Mouse (Mus musculus) heart, embryonic 12.5 days (tissue): ENCODE measurements around the gene Rad50. TPM values are rescaled to one million over a fixed set of nuclear protein-coding genes. Genes with fewer than 3 reads are reported as not detected.

Experiments used
- ATAC-seq: fragments of 200-750 bp; cut with Nextera tagmentation; 2 replicates; pipeline ENCODE4 v1.8.0; 2017; ENCODE audit warnings: moderate TSS enrichment, moderate library complexity; ENCODE audit not compliant: insufficient number of reproducible peaks, low FRiP score
- H3K27ac ChIP-seq: fragments of 300-500 bp; sonication (generic); 2 replicates; pipeline ENCODE4 v1.5.1; 2016; ENCODE audit warnings: mild to moderate bottlenecking, moderate library complexity; ENCODE audit not compliant: poor library complexity, severe bottlenecking
- H3K27me3 ChIP-seq: fragments of 300-500 bp; sonication (generic); replicated peaks from 2 replicates; pipeline ENCODE4 v1.6.1; 2016; ENCODE audit warnings: mild to moderate bottlenecking, moderate library complexity
- H3K36me3 ChIP-seq: fragments of 300-500 bp; sonication (generic); 2 replicates; pipeline ENCODE4 v1.6.1; 2016; ENCODE audit warnings: mild to moderate bottlenecking, moderate library complexity
- H3K4me1 ChIP-seq: fragments of 300-500 bp; sonication (generic); replicated peaks from 2 replicates; pipeline ENCODE4 v1.6.1; 2016; ENCODE audit warnings: mild to moderate bottlenecking
- H3K4me2 ChIP-seq: fragments of 300-500 bp; sonication (generic); 2 replicates; pipeline ENCODE4 v1.6.1; 2016; ENCODE audit warnings: mild to moderate bottlenecking, moderate library complexity
- H3K4me3 ChIP-seq: fragments of 300-500 bp; sonication (generic); 2 replicates; pipeline ENCODE4 v1.5.1; 2016; ENCODE audit warnings: mild to moderate bottlenecking
- H3K9ac ChIP-seq: fragments of 300-500 bp; sonication (generic); 2 replicates; pipeline ENCODE4 v1.6.1; 2016; ENCODE audit warnings: mild to moderate bottlenecking, moderate library complexity
- H3K9me3 ChIP-seq: fragments of 300-500 bp; sonication (generic); replicated peaks from 2 replicates; pipeline ENCODE4 v1.6.1; 2016; ENCODE audit warnings: mild to moderate bottlenecking, moderate library complexity
- WGBS: fragments of 180-500 bp; shearing (Covaris S2); methylation state at CpG from one replicate; pipeline ENCODE4 v1.1.7; 2016; 5-methylcytosine and 5-hydroxymethylcytosine counted together
- polyA plus RNA-seq: library from polyadenylated mRNA; unstranded; fragments of >200 nt; fragmentation: Nextera tagmentation; extraction: Ambion mirVana; gene quantifications from 2 replicates; pipeline ENCODE4 v1.2.1, GENCODE M21; 2016

The Rad50 gene
- polyA plus RNA-seq, 1 experiment from 2014 or later, result 24.0 TPM

DNA sequence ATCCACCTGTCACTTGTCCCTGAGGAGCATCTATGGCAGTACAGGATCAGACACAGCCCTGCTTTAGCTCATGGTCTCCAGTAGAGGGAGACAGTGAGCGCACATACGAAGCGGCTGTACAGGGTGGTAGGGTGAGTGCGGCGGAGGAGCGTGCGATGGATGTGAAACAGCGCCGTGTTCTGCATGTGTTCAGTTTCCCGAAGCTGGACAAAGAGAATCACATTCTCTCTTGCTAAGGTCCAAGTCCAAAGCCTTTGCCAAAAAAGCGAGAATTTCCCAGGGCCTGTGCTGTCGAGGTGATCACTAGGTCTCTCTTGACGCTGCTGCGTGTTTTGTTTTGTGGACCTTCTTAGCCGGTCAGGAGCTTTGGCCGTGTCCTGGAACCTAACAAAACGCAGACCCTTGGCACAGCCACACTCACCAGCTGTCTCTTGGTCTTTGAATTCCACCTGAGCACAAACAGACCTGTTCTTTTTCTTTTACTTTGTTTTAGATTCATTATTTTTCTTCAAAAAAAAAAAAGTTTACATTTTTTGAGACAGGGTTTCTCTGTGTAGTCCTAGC, 28.6 kb upstream of the Rad50 start:
- H3K36me3 ChIP-seq, result no peaks in the 10 kb centered on the region
- H3K4me3 ChIP-seq, result 0 out of 2 replicates have a peak overlapping the region, but pooled peaks have one; percentile 14
- H3K27ac ChIP-seq, result no peak overlapping the region
- H3K4me1 ChIP-seq, result no peaks in the 10 kb centered on the region
- ATAC-seq, result peak; percentile 61; the same call in 1 of the 2 replicates
- 31% methylated on average over 17 of the region's 17 CpGs for WGBS
- peak overlapping the region; percentile 59 for H3K4me2 ChIP-seq
- H3K9me3 ChIP-seq, result no peaks in the 10 kb centered on the region
- H3K9ac ChIP-seq, result no peak overlapping the region
- H3K27me3 ChIP-seq, result no peaks in the 10 kb centered on the region

DNA sequence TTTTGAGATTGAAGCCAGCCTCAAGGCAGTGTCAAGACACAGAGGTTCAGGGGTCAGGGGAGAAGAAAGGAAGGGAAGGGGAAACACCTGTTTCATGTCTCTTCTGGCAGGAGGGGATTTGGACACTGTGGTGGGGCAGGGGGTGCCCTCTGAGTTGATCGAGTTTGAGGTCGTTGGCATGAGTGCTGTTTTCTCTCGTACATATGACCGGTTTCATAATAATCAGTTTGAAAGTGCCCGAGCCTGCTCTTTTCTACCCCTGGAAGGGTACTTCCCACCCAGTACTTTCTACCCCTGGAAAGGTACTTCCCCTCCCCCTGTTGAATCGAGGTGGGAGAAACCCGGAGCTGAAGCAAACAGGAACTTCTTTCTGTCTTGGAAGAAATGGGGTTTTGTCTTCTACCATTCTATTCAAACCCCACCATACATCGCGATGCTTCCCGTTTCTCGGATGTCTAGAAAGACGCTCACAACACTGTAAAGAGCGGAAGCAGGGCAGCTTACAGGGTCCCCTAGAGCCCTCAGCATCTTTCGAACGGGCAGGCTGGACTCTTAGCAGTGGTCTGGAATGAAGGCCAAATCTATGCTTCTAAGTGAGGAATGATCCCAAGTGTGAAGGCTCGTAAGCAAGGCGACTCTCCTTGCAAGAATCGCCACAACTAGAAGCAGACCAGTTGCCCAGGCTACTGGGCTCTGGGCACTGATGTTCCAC, 28.0 kb upstream of the Rad50 start:
- no peaks in the 10 kb centered on the region for H3K4me1 ChIP-seq
- WGBS, result 74% methylated on average over 18 of the region's 18 CpGs
- no peaks in the 10 kb centered on the region for H3K9me3 ChIP-seq
- H3K27ac ChIP-seq, result no peak overlapping the region
- H3K4me2 ChIP-seq, result peak overlapping the region; percentile 59; the same call in 1 of the 2 replicates
- no peak overlapping the region for H3K9ac ChIP-seq
- no peak overlapping the region for H3K4me3 ChIP-seq
- ATAC-seq, result no peak
- H3K36me3 ChIP-seq, result no peaks in the 10 kb centered on the region
- H3K27me3 ChIP-seq, result no peaks in the 10 kb centered on the region

DNA sequence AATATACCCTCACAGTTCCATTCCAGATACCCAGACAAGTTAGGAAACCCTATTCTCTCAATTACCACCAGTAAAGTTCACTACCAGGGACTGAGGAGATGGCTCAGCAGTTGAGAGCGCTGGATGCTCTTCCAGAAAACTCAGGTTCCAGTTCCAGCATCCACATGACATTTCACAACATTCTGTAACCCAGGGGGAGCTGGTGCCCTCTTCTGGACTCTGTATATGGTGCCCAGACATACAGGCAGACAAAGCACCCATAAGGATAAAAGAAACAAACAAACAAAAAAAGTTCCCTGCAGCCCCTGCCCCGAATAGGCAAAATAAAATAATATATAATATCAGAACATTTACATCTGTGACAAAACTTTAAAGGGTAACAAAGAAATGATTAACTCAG, 27.3 kb upstream of the Rad50 start:
- Histone ChIP-seq H3K27me3 (no peaks in the 10 kb centered on the region), H3K4me2 (no peak overlapping the region), H3K27ac (no peak overlapping the region), H3K4me1 (no peaks in the 10 kb centered on the region), H3K36me3 (no peaks in the 10 kb centered on the region), H3K9ac (no peak overlapping the region), H3K4me3 (no peak overlapping the region), H3K9me3 (no peaks in the 10 kb centered on the region)
- ATAC-seq, result no peak
- WGBS, result 75% methylated on average over 2 of the region's 2 CpGs

DNA sequence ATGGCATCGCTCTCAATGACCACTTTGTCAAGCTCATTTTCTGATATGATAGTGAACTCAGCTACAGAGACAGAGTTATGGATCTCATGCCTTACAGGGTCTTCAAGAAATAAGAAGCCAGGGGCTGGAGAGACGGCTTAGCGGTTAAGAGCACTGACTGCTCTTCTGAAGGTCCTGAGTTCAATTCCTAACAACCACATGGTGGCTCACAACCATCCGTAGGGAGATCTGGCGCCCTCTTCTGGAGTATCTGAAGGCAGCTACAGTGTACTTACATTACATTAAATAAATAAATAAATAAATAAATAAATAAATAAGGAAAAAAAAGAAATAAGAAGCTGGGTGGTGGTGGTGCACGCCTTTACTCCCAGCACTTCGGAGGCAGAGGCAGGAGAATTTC, 26.7 kb upstream of the Rad50 start:
- no peaks in the 10 kb centered on the region for H3K4me1 ChIP-seq
- no peak for ATAC-seq
- 79% methylated on average over 7 of the region's 7 CpGs for WGBS

GRCm38 (mm10) chr11:53732244-53732643, 25.1 kb upstream of the Rad50 start:
- 85% methylated on average over 8 of the region's 8 CpGs for WGBS
- ATAC-seq, result no peak

More for the DNA sequence above, 26.7 kb upstream of the Rad50 start:
- Histone ChIP-seq H3K27ac (no peak overlapping the region), H3K4me2 (no peak overlapping the region), H3K27me3 (no peaks in the 10 kb centered on the region), H3K9me3 (no peaks in the 10 kb centered on the region), H3K36me3 (no peaks in the 10 kb centered on the region), H3K9ac (no peak overlapping the region), H3K4me3 (no peak overlapping the region)

GRCm38 (mm10) chr11:53731457-53731856, 24.3 kb upstream of the Rad50 start:
- H3K9ac ChIP-seq, result no peak overlapping the region
- WGBS, result 90% methylated on average over 7 of the region's 7 CpGs
- H3K4me2 ChIP-seq, result no peak overlapping the region
- no peak overlapping the region for H3K27ac ChIP-seq
- no peak for ATAC-seq
- no peaks in the 10 kb centered on the region for H3K27me3 ChIP-seq
- H3K4me1 ChIP-seq, result no peaks in the 10 kb centered on the region
- H3K4me3 ChIP-seq, result no peak overlapping the region
- H3K36me3 ChIP-seq, result no peaks in the 10 kb centered on the region
- no peaks in the 10 kb centered on the region for H3K9me3 ChIP-seq

More at GRCm38 (mm10) chr11:53732244-53732643, 25.1 kb upstream of the Rad50 start:
- no peaks in the 10 kb centered on the region for H3K9me3 ChIP-seq
- H3K4me2 ChIP-seq, result no peak overlapping the region
- no peak overlapping the region for H3K4me3 ChIP-seq
- no peaks in the 10 kb centered on the region for H3K36me3 ChIP-seq
- H3K9ac ChIP-seq, result no peak overlapping the region
- no peak overlapping the region for H3K27ac ChIP-seq
- no peaks in the 10 kb centered on the region for H3K27me3 ChIP-seq
- H3K4me1 ChIP-seq, result no peaks in the 10 kb centered on the region

DNA sequence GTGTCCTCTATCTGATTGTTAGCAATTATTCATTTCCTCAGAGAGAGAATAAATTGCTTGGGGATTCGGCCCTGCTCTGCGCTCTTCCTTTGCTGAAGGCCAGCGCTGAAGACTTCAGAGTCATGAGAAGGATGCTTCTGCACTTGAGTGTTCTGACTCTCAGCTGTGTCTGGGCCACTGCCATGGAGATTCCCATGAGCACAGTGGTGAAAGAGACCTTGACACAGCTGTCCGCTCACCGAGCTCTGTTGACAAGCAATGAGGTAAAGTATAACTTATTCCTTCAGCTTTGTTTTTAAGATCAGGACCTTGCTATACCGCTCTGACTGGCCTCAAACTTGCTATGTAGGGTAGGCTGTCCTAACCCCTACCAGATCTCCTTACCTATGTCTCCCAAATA, 13.6 kb upstream of the Rad50 start, which contains the start of gene Il5:
Gene Il5, plus strand, starts transcription at position 80 of the 400 bp plus-strand sequence.
- Histone ChIP-seq H3K36me3 (no peaks in the 10 kb centered on the region), H3K9ac (no peak within 1 kb of the TSS), H3K4me1 (no peaks in the 10 kb centered on the region), H3K27ac (no peak within 1 kb of the TSS), H3K4me2 (no peak within 1 kb of the TSS), H3K9me3 (no peaks in the 10 kb centered on the region), H3K4me3 (no peak within 1 kb of the TSS), H3K27me3 (0 out of 2 replicates have a peak, but pooled peaks cover 5% of the 10 kb centered on the region)
- ATAC-seq, result no peak
- WGBS, result 77% methylated on average over 6 of the region's 6 CpGs

GRCm38 (mm10) chr11:53719701-53720100, 12.6 kb upstream of the Rad50 start:
- H3K9ac ChIP-seq, result no peak overlapping the region
- ATAC-seq, result no peak
- H3K4me2 ChIP-seq, result no peak overlapping the region
- no peaks in the 10 kb centered on the region for H3K4me1 ChIP-seq
- H3K9me3 ChIP-seq, result no peaks in the 10 kb centered on the region
- 77% methylated on average over 1 of the region's 1 CpGs for whole genome bisulfite sequencing
- no peak overlapping the region for H3K27ac ChIP-seq
- no peaks in the 10 kb centered on the region for H3K36me3 ChIP-seq
- H3K27me3 ChIP-seq, result 0 out of 2 replicates have a peak, but pooled peaks cover 5% of the 10 kb centered on the region
- no peak overlapping the region for H3K4me3 ChIP-seq

DNA sequence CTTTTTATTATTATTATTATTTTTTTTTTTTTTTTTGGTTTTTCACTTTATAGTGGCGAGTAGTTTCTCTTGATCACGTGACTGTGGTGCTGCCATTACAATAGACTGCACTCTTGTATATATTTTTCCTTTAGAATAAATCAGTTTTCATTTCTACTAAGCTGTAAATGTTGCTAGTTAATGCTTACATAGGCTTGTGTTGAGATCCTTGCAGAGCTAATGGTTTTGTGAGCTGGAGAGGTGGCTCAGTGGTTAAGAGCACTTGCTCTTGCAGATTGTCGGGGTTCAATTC, 545 bp upstream of the Rad50 start:
- no peaks in the 10 kb centered on the region for H3K27me3 ChIP-seq
- no peak for ATAC-seq
- H3K27ac ChIP-seq, result no peak overlapping the region
- 86% methylated on average over 3 of the region's 3 CpGs for WGBS
- peak overlapping the region; percentile 83 for H3K4me3 ChIP-seq
- H3K4me2 ChIP-seq, result peak overlapping the region; percentile 87
- peaks cover 9% of the 10 kb centered on the region; the same call in 1 of the 2 replicates for H3K36me3 ChIP-seq
- no peaks in the 10 kb centered on the region for H3K9me3 ChIP-seq
- peaks cover 8% of the 10 kb centered on the region for H3K4me1 ChIP-seq
- no peak overlapping the region for H3K9ac ChIP-seq

- H3K4me1 ChIP-seq, result peaks cover 8% of the 10 kb centered on the region
Measured at GRCm38 (mm10) chr11:53706236-53706933, 734 bp downstream of the Rad50 start.

DNA sequence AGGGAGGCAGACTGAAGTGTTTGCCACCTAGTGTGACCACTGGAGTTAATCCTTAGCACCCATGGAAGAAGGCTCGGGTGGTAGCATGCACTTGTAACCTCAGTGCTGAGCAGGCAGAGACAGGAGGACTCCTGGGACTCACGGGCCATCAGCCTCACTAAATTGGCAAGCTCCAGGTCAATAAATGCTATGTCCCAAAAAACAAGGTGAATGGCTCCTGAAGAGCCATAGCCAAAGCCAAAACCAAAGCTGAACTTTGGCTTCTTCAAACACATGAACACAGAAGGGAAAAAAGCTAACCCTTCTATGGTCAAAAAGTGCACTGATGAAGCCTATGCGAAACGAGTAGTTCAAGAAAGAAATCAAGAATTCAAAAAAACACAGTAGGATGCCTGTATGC, 7.8 kb downstream of the Rad50 start:
- Histone ChIP-seq H3K9me3 (no peaks in the 10 kb centered on the region), H3K4me2 (no peak overlapping the region), H3K4me1 (no peaks in the 10 kb centered on the region), H3K27ac (no peak overlapping the region), H3K27me3 (no peaks in the 10 kb centered on the region), H3K4me3 (no peak overlapping the region), H3K9ac (no peak overlapping the region), H3K36me3 (peaks cover 60% of the 10 kb centered on the region)
- WGBS, result 86% methylated on average over 4 of the region's 4 CpGs
- ATAC-seq, result no peak

More at GRCm38 (mm10) chr11:53706236-53706933, 734 bp downstream of the Rad50 start:
- Histone ChIP-seq H3K9me3 (no peaks in the 10 kb centered on the region), H3K9ac (peak overlapping the region; percentile 87), H3K36me3 (peaks cover 16% of the 10 kb centered on the region), H3K27ac (peak overlapping the region; percentile 73), H3K4me2 (peak overlapping the region; percentile 87), H3K4me3 (peak overlapping the region; percentile 83), H3K27me3 (no peaks in the 10 kb centered on the region)
- ATAC-seq, result peak; percentile 64
- WGBS, result 7% methylated on average over 29 of the region's 29 CpGs
